Mouse (Mus musculus) heart, postnatal 0 days (tissue): ENCODE measurements at regions not wholly inside any gene's neighbourhood (a gene's known extent, or its start where the extent isn't known, plus 50 kb on each side); places are given as distances from the start of the nearest gene placed in this dataset.
"Not testable (repeated sequence)": the region's sequence is repeated elsewhere in the genome, so short reads cannot be mapped to it uniquely, and the experiment has no call there.

Experiments
- ATAC-seq: fragments of 200-750 bp; cut with Nextera tagmentation; 2 replicates; pipeline ENCODE4 v1.8.0; 2017; ENCODE audit warnings: low read depth, moderate number of reproducible peaks, moderate library complexity; ENCODE audit not compliant: insufficient read depth
- DNase-seq: peaks from one replicate; pipeline ENCODE4 v3.0.0-alpha.2; 2016; ENCODE audit warnings: low spot score
- H3K27ac ChIP-seq: fragments of 300-500 bp; sonication (generic); 2 replicates; pipeline ENCODE4 v1.5.1; 2014; ENCODE audit warnings: low read depth, mild to moderate bottlenecking
- H3K27me3 ChIP-seq: fragments of 300-500 bp; sonication (generic); 2 replicates; pipeline ENCODE4 v1.6.1; 2014; ENCODE audit warnings: low read length, mixed read lengths; ENCODE audit not compliant: control insufficient read depth, insufficient read depth
- H3K36me3 ChIP-seq: fragments of 300-500 bp; sonication (generic); replicated peaks from 2 replicates; pipeline ENCODE4 v1.6.1; 2014; ENCODE audit warnings: low read length, mixed read lengths; ENCODE audit not compliant: control insufficient read depth, insufficient read depth
- H3K4me1 ChIP-seq: fragments of 300-500 bp; sonication (generic); 2 replicates; pipeline ENCODE4 v1.6.1; 2014; ENCODE audit warnings: antibody characterized with exemption; ENCODE audit not compliant: control insufficient read depth, insufficient read depth
- H3K4me2 ChIP-seq: fragments of 300-500 bp; sonication (generic); 2 replicates; pipeline ENCODE4 v1.6.1; 2014; ENCODE audit warnings: low read depth, mild to moderate bottlenecking, low read length, moderate library complexity
- H3K4me3 ChIP-seq: fragments of 300-500 bp; sonication (generic); 2 replicates; pipeline ENCODE4 v1.5.1; 2014; ENCODE audit warnings: low read depth, low read length
- H3K9ac ChIP-seq: fragments of 300-500 bp; sonication (generic); replicated peaks from 2 replicates; pipeline ENCODE4 v1.6.1; 2014; ENCODE audit warnings: low read depth, low read length, mixed read lengths
- H3K9me3 ChIP-seq: fragments of 300-500 bp; sonication (generic); replicated peaks from 2 replicates; pipeline ENCODE4 v1.6.1; 2016; ENCODE audit warnings: low read length; ENCODE audit not compliant: control insufficient read depth
- CTCF ChIP-seq: IDR thresholded peaks from 2 replicates; pipeline ENCODE4 v1.5.1; 2016; ENCODE audit warnings: antibody characterized with exemption, control low read depth, low read depth
- EP300 ChIP-seq: IDR thresholded peaks from 2 replicates; pipeline ENCODE4 v1.6.1; 2016; ENCODE audit warnings: antibody characterized with exemption, low read depth
- WGBS: fragments of 180-500 bp; shearing (Covaris S2); extraction: QIAGEN DNeasy Blood & Tissue Kit; methylation state at CpG from one replicate; pipeline ENCODE4 v1.1.7; 2014; 5-methylcytosine and 5-hydroxymethylcytosine counted together

- 83% methylated on average over 8 of the region's 8 CpGs for WGBS
- TF ChIP-seq CTCF (no peak), EP300 (no peak)
Observed at GRCm38 (mm10) chr4:29414616-29415015, 601.7 kb downstream of the Epha7 start.

GRCm38 (mm10) chr4:29420198-29420792, 607.4 kb downstream of the Epha7 start:
- no peaks in the 10 kb centered on the region for H3K4me1 ChIP-seq
- WGBS, result 88% methylated on average over 2 of the region's 2 CpGs
- no peak for ATAC-seq

More at GRCm38 (mm10) chr4:29414616-29415015, 601.7 kb downstream of the Epha7 start:
- Histone ChIP-seq H3K4me1 (no peaks in the 10 kb centered on the region), H3K9ac (no peak overlapping the region), H3K27me3 (no peaks in the 10 kb centered on the region), H3K9me3 (no peaks in the 10 kb centered on the region), H3K36me3 (no peaks in the 10 kb centered on the region), H3K27ac (no peak overlapping the region), H3K4me2 (no peak overlapping the region), H3K4me3 (no peak overlapping the region)
- DNase-seq (no peak), ATAC-seq (no peak)

GRCm38 (mm10) chr4:29431493-29431892, 618.6 kb downstream of the Epha7 start:
- H3K4me3 ChIP-seq, H3K27ac ChIP-seq, ATAC-seq, DNase-seq, H3K4me1 ChIP-seq, H3K9me3 ChIP-seq, H3K36me3 ChIP-seq, H3K4me2 ChIP-seq, H3K27me3 ChIP-seq, H3K9ac ChIP-seq: not testable (repeated sequence)
- WGBS, result 55% methylated on average over 4 of the region's 4 CpGs

More at GRCm38 (mm10) chr4:29420198-29420792, 607.4 kb downstream of the Epha7 start:
- TF ChIP-seq CTCF, result no peak
- H3K9ac ChIP-seq, result no peak overlapping the region
- no peaks in the 10 kb centered on the region for H3K36me3 ChIP-seq
- no peak overlapping the region for H3K4me3 ChIP-seq
- H3K4me2 ChIP-seq, result no peak overlapping the region
- H3K27ac ChIP-seq, result no peak overlapping the region
- H3K9me3 ChIP-seq, result no peaks in the 10 kb centered on the region
- no peak for DNase-seq
- H3K27me3 ChIP-seq, result no peaks in the 10 kb centered on the region

GRCm38 (mm10) chr4:29463329-29463728, 650.4 kb downstream of the Epha7 start:
- H3K36me3 ChIP-seq, result no peaks in the 10 kb centered on the region
- H3K27me3 ChIP-seq, result no peaks in the 10 kb centered on the region
- H3K9me3 ChIP-seq, result no peaks in the 10 kb centered on the region
- ATAC-seq, result no peak
- no peak for DNase-seq
- no peak overlapping the region for H3K9ac ChIP-seq
- no peak overlapping the region for H3K4me3 ChIP-seq
- no peaks in the 10 kb centered on the region for H3K4me1 ChIP-seq
- H3K4me2 ChIP-seq, result no peak overlapping the region
- H3K27ac ChIP-seq, result no peak overlapping the region
- WGBS, result 78% methylated on average over 5 of the region's 5 CpGs
- TF ChIP-seq CTCF (no peak), EP300 (no peak)

GRCm38 (mm10) chr4:29466315-29466714, 653.4 kb downstream of the Epha7 start:
- no peak for TF ChIP-seq EP300
- no peak for TF ChIP-seq CTCF
- no peaks in the 10 kb centered on the region for H3K4me1 ChIP-seq
- WGBS, result 65% methylated on average over 2 of the region's 2 CpGs

GRCm38 (mm10) chr4:29480384-29481092, 667.6 kb downstream of the Epha7 start:
- Histone ChIP-seq H3K27ac (no peak overlapping the region), H3K9ac (no peak overlapping the region)

More at GRCm38 (mm10) chr4:29466315-29466714, 653.4 kb downstream of the Epha7 start:
- Histone ChIP-seq H3K27ac (no peak overlapping the region), H3K36me3 (no peaks in the 10 kb centered on the region), H3K4me3 (no peak overlapping the region), H3K9ac (no peak overlapping the region), H3K4me2 (no peak overlapping the region), H3K27me3 (no peaks in the 10 kb centered on the region), H3K9me3 (no peaks in the 10 kb centered on the region)
- ATAC-seq (no peak), DNase-seq (no peak)

More at GRCm38 (mm10) chr4:29480384-29481092, 667.6 kb downstream of the Epha7 start:
- no peaks in the 10 kb centered on the region for H3K27me3 ChIP-seq
- no peak overlapping the region for H3K4me2 ChIP-seq
- no peak for TF ChIP-seq CTCF
- TF ChIP-seq EP300, result no peak
- H3K36me3 ChIP-seq, result no peaks in the 10 kb centered on the region
- no peaks in the 10 kb centered on the region for H3K9me3 ChIP-seq
- DNase-seq (no peak), ATAC-seq (no peak)
- no peak overlapping the region for H3K4me3 ChIP-seq
- 49% methylated on average over 2 of the region's 2 CpGs for WGBS
- H3K4me1 ChIP-seq, result no peaks in the 10 kb centered on the region
